In the genomic region with DNA sequence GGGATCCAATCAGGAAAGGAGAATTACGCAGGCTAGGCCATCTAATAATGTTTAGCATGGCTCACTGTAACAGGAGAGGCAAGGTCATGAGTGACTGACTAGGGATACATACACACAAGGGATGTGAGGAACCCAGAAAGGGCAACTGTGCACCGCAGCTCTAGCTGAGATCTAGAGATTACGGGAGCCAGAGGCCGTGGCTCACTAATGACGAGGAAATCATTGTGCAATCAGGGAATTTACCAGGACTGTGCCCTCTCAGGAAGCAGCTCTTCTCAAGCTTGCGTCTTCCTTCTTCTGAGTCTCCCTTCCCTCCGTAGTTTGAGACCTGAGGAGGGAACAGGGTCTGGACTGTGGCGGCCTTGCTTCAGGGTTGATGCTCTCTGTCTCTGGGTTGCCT, we compare ENCODE assay signal across 27 mouse cellular contexts.
A peak's percentile ranks its signal among the peaks of the same experiment; 100 is the strongest.
DNase-seq lines count a peak whose midpoint lies in the region; ATAC-seq and TF ChIP-seq lines count a peak whose summit lies in the region.
"Had no signal": no experiment of that assay in that cellular context is flagged by ENCODE, and none has a peak within 500 bp of the region (broad histone marks: within the 10 kb centered on the region; RNA-seq: fewer than 3 reads in every experiment).

No protein-coding gene starts in this region.

- H3K9me3 ChIP-seq in heart, embryonic 10.5 days: no peaks in the 10 kb centered on the region
- no peaks in the 10 kb centered on the region for H3K9me3 ChIP-seq in intestine, postnatal 0 days (ENCODE audit: control insufficient read depth)
- H3K9me3 ChIP-seq: embryonic facial prominence, embryonic 12.5 days; embryonic facial prominence, embryonic 15.5 days; forebrain, embryonic 12.5 days; forebrain, embryonic 15.5 days; hindbrain, embryonic 10.5 days; hindbrain, embryonic 13.5 days had no signal

- TF ChIP-seq EP300 in heart, adult 2 months (IDR thresholded peaks at IDR 0.05; ENCODE audit: insufficient read depth, low read depth, low read length): no peak

- peaks cover 38% of the 10 kb centered on the region for H3K27me3 ChIP-seq in heart, embryonic 10.5 days (ENCODE audit: insufficient read depth, poor library complexity, severe bottlenecking)
- no peaks in the 10 kb centered on the region for H3K27me3 ChIP-seq in heart, adult 2 months (ENCODE audit: control insufficient read depth, insufficient read depth, low read length)
- H3K27me3 ChIP-seq in intestine, postnatal 0 days (replicated peaks; ENCODE audit: control insufficient read depth, insufficient read depth, low read length): no peaks in the 10 kb centered on the region
- H3K27me3 ChIP-seq: forebrain, embryonic 15.5 days had no signal

- peak; percentile 73 for ATAC-seq in granulocyte monocyte progenitor cell, adult 5-6 weeks (replicated peaks; ENCODE audit: poor library complexity, severe bottlenecking)
- peak; percentile 63 for ATAC-seq in intestine, postnatal 0 days
- ATAC-seq: CD4-positive, CD25-positive, alpha-beta regulatory T cell, adult 4 months; forebrain, embryonic 15.5 days; hindbrain, embryonic 16.5 days had no signal

- H3K4me3 ChIP-seq in heart, embryonic 10.5 days: no peak overlapping the region
- H3K4me3 ChIP-seq in heart, adult 2 months: no peak overlapping the region
- no peak overlapping the region for H3K4me3 ChIP-seq in intestine, postnatal 0 days (ENCODE audit: low read depth, low read length)
- H3K4me3 ChIP-seq: embryonic facial prominence, embryonic 12.5 days; embryonic facial prominence, embryonic 15.5 days; forebrain, embryonic 12.5 days; forebrain, embryonic 15.5 days; hindbrain, embryonic 10.5 days; hindbrain, embryonic 13.5 days had no signal

- DNase-seq in heart, embryonic 10.5 days (ENCODE audit: low spot score): peak; percentile 28
- no peak for DNase-seq in heart, adult 2 months
- peak; percentile 30 for DNase-seq in 3134 (ENCODE audit: extremely low read depth, insufficient read length, low spot score)
- no peak for DNase-seq in kidney, adult 9 months
- no peak for DNase-seq in kidney, postnatal 4 days
- no peak for DNase-seq in adrenal gland, postnatal 25 days
- DNase-seq: adrenal gland, adult 2 months; adrenal gland, postnatal 14 days; cerebellum, adult 11-12 months; cerebellum, adult 8-10 months; cerebellum, postnatal 10 days; cerebellum, postnatal 36 days; gastrocnemius, postnatal 36 days; heart, adult 18-20 months; heart, postnatal 36 days; kidney, adult 11 months had no signal

- H3K27ac ChIP-seq in heart, embryonic 10.5 days: no peak overlapping the region
- H3K27ac ChIP-seq in heart, adult 2 months: no peak overlapping the region
- no peak overlapping the region for H3K27ac ChIP-seq in intestine, postnatal 0 days (ENCODE audit: low read depth, low read length)
- H3K27ac ChIP-seq: embryonic facial prominence, embryonic 12.5 days; embryonic facial prominence, embryonic 15.5 days; forebrain, embryonic 12.5 days; forebrain, embryonic 15.5 days; hindbrain, embryonic 10.5 days; hindbrain, embryonic 13.5 days had no signal

- no peak for TF ChIP-seq POLR2A in heart, adult 2 months (IDR thresholded peaks at IDR 0.05; ENCODE audit: insufficient read depth, low read depth, low read length)

- intact Hi-C loops in heart, adult 2 months (cut with DNase I): no loop called here

- no peak overlapping the region; the same call in 1 of the 2 replicates for H3K4me2 ChIP-seq in intestine, postnatal 0 days (replicated peaks; ENCODE audit: low read depth)
- H3K4me2 ChIP-seq: embryonic facial prominence, embryonic 12.5 days; embryonic facial prominence, embryonic 15.5 days; forebrain, embryonic 12.5 days; forebrain, embryonic 15.5 days; heart, embryonic 11.5 days; hindbrain, embryonic 13.5 days had no signal

- 0 out of 2 replicates have a peak, but pooled peaks cover 9% of the 10 kb centered on the region for H3K4me1 ChIP-seq in heart, embryonic 10.5 days
- no peaks in the 10 kb centered on the region for H3K4me1 ChIP-seq in heart, adult 2 months (ENCODE audit: control insufficient read depth, insufficient read depth, low read length)
- no peaks in the 10 kb centered on the region for H3K4me1 ChIP-seq in intestine, postnatal 0 days (replicated peaks; ENCODE audit: control insufficient read depth, insufficient read depth, low read length)

- no peak for TF ChIP-seq CTCF in heart, adult 2 months (IDR thresholded peaks at IDR 0.05)
- TF ChIP-seq CTCF in intestine, postnatal 0 days (IDR thresholded peaks at IDR 0.05; ENCODE audit: low read depth): no peak

- no peaks in the 10 kb centered on the region for H3K36me3 ChIP-seq in heart, embryonic 10.5 days
- no peaks in the 10 kb centered on the region for H3K36me3 ChIP-seq in heart, adult 2 months (ENCODE audit: control insufficient read depth, insufficient read depth, low read length)
- no peaks in the 10 kb centered on the region for H3K36me3 ChIP-seq in intestine, postnatal 0 days (ENCODE audit: control insufficient read depth, insufficient read depth)
- H3K36me3 ChIP-seq: embryonic facial prominence, embryonic 12.5 days; embryonic facial prominence, embryonic 15.5 days; forebrain, embryonic 12.5 days; forebrain, embryonic 15.5 days; hindbrain, embryonic 10.5 days; hindbrain, embryonic 13.5 days had no signal

- H3K79me2 ChIP-seq in heart, adult 2 months (replicated peaks; ENCODE audit: control insufficient read depth, insufficient read depth, low read length): no peaks in the 10 kb centered on the region

- no peak overlapping the region for H3K9ac ChIP-seq in heart, adult 2 months (ENCODE audit: low read depth, low read length)
- no peak overlapping the region for H3K9ac ChIP-seq in intestine, postnatal 0 days (ENCODE audit: low read depth, low read length)
- H3K9ac ChIP-seq: embryonic facial prominence, embryonic 12.5 days; embryonic facial prominence, embryonic 15.5 days; forebrain, embryonic 12.5 days; forebrain, embryonic 15.5 days; hindbrain, embryonic 13.5 days had no signal

- WGBS in heart, embryonic 10.5 days: 74% methylated on average over 8 of the region's 8 CpGs
- 82% methylated on average over 8 of the region's 8 CpGs for WGBS in heart, adult 2 months
- WGBS in intestine, postnatal 0 days: 47% methylated on average over 8 of the region's 8 CpGs

Comparison
In these comparisons a context has a peak if more than half of its experiments do, and no peak if none do; other contexts are left out.
1. DNase-seq: peak in heart, embryonic 10.5 days (single experiment) and 3134 (single experiment); none in heart, adult 2 months (0 of 2), kidney, adult 9 months (single experiment), kidney, postnatal 4 days (0 of 2) and adrenal gland, postnatal 25 days (single experiment).